Mouse (Mus musculus) CH12.LX (cell line): ENCODE data around the gene Srebf2. TPM values are rescaled to one million over a fixed set of nuclear protein-coding genes. Genes with fewer than 3 reads are reported as not detected.

Source experiments
- DNase-seq: peaks from one replicate; pipeline ENCODE4 v3.0.0-alpha.2; 2013; ENCODE audit errors: extremely low read depth
- H3K27ac ChIP-seq: 2 replicates; pipeline ENCODE4 v1.5.1; 2012; ENCODE audit warnings: low read depth, mild to moderate bottlenecking, control low read depth, moderate library complexity; ENCODE audit not compliant: insufficient read depth
- H3K27me3 ChIP-seq: replicated peaks from 2 replicates; pipeline ENCODE3; 2012; ENCODE audit warnings: inconsistent platforms
- H3K36me3 ChIP-seq, 2 experiments: replicated peaks in 1 of 2; 2 replicates each; pipeline versions ENCODE3 to v1.6.1; 2012; ENCODE audit warnings: inconsistent platforms in 1 of 2, low read length in 1 of 2, mild to moderate bottlenecking in 1 of 2, mixed read lengths in 1 of 2, moderate library complexity in 1 of 2; ENCODE audit not compliant: control insufficient read depth in 1 of 2, insufficient read depth in 1 of 2
- H3K4me1 ChIP-seq, 2 experiments: 2 replicates each; pipeline ENCODE4 v1.6.1; 2012; ENCODE audit warnings: inconsistent platforms in 1 of 2, moderate library complexity in 1 of 2; ENCODE audit not compliant: insufficient read depth in 2 of 2, control insufficient read depth in 1 of 2
- H3K4me2 ChIP-seq: 2 replicates; pipeline ENCODE4 v1.6.1; 2012; ENCODE audit warnings: low read depth, mild to moderate bottlenecking, control low read depth; ENCODE audit not compliant: poor library complexity, insufficient read depth, severe bottlenecking
- H3K4me3 ChIP-seq, 3 experiments: fragments of 150-350 bp in 1 of 3; sonication (generic) in 1 of 3; replicated peaks in 1 of 3; 2 replicates each; pipeline versions ENCODE3 to v1.5.1; 2011 to 2012; ENCODE audit warnings: low read depth in 2 of 3, low read length in 2 of 3, mild to moderate bottlenecking in 2 of 3, moderate library complexity in 2 of 3, control low read depth in 1 of 3, improper control_type of control experiment in 1 of 3, inconsistent platforms in 1 of 3, mixed read lengths in 1 of 3; ENCODE audit not compliant: poor library complexity in 1 of 3
- H3K79me2 ChIP-seq: replicated peaks from 2 replicates; pipeline ENCODE4 v1.6.1; 2012; ENCODE audit warnings: mild to moderate bottlenecking, moderate library complexity; ENCODE audit not compliant: control insufficient read depth, poor library complexity, insufficient read depth, severe bottlenecking; ENCODE audit errors: extremely low read depth
- H3K9ac ChIP-seq: 2 replicates; pipeline ENCODE4 v1.6.1; 2012; ENCODE audit warnings: low read depth, mild to moderate bottlenecking, control low read depth, moderate library complexity; ENCODE audit not compliant: insufficient read depth
- H3K9me3 ChIP-seq: replicated peaks from 2 replicates; pipeline ENCODE3; 2012; ENCODE audit warnings: low read length, inconsistent platforms, mixed read lengths
- BHLHE40 ChIP-seq: IDR thresholded peaks from 2 replicates; pipeline ENCODE4 v1.6.1; 2011; ENCODE audit warnings: mild to moderate bottlenecking, low read depth, low read length, improper control_type of control experiment
- CHD2 ChIP-seq: IDR thresholded peaks from 2 replicates; pipeline ENCODE4 v1.6.1; 2011; ENCODE audit warnings: low read length, improper control_type of control experiment
- E2F4 ChIP-seq: IDR thresholded peaks from 2 replicates; pipeline ENCODE4 v1.6.1; 2011; ENCODE audit warnings: low read depth, low read length, improper control_type of control experiment; ENCODE audit not compliant: insufficient replicate concordance
- EP300 ChIP-seq: IDR thresholded peaks from 2 replicates; pipeline ENCODE4 v1.6.1; 2011; ENCODE audit warnings: low read length, improper control_type of control experiment
- IRF4 ChIP-seq: IDR thresholded peaks from 2 replicates; pipeline ENCODE4 v1.6.1; 2014; ENCODE audit warnings: low read depth, mild to moderate bottlenecking, inconsistent platforms, low read length, improper control_type of control experiment
- JUN ChIP-seq: IDR thresholded peaks from 2 replicates; pipeline ENCODE4 v1.6.1; 2011; ENCODE audit warnings: low read depth, mild to moderate bottlenecking, low read length, improper control_type of control experiment, moderate library complexity; ENCODE audit not compliant: insufficient read depth
- KAT2A ChIP-seq: IDR thresholded peaks from 2 replicates; pipeline ENCODE4 v1.6.1; 2012; ENCODE audit warnings: low read length, improper control_type of control experiment, inconsistent platforms; ENCODE audit not compliant: insufficient replicate concordance
- MAX ChIP-seq: IDR thresholded peaks from 2 replicates; pipeline ENCODE4 v1.6.1; 2011; ENCODE audit warnings: low read length, improper control_type of control experiment
- MEF2A ChIP-seq: IDR thresholded peaks from 2 replicates; pipeline ENCODE4 v1.6.1; 2014; ENCODE audit warnings: low read depth, mild to moderate bottlenecking, inconsistent platforms, low read length, improper control_type of control experiment, borderline replicate concordance
- NELFE ChIP-seq: IDR thresholded peaks from 2 replicates; pipeline ENCODE4 v1.6.1; 2011; ENCODE audit warnings: low read depth, low read length, improper control_type of control experiment
- POLR2A ChIP-seq: IDR thresholded peaks from 2 replicates; pipeline ENCODE4 v1.6.1; 2011; ENCODE audit warnings: low read depth, mild to moderate bottlenecking, improper control_type of control experiment, low read length
- RAD21 ChIP-seq: IDR thresholded peaks from 2 replicates; pipeline ENCODE4 v1.6.1; 2011; ENCODE audit warnings: low read depth, mild to moderate bottlenecking, low read length, improper control_type of control experiment, moderate library complexity
- RCOR1 ChIP-seq: conservative IDR thresholded peaks from 2 replicates; pipeline ENCODE4 v1.6.1; 2012; ENCODE audit warnings: low read depth, mild to moderate bottlenecking, inconsistent platforms, low read length, improper control_type of control experiment
- SMC3 ChIP-seq: IDR thresholded peaks from 2 replicates; pipeline ENCODE4 v1.6.1; 2011; ENCODE audit warnings: low read depth, low read length, improper control_type of control experiment
- TBP ChIP-seq: conservative IDR thresholded peaks from 2 replicates; pipeline ENCODE4 v1.6.1; 2011; ENCODE audit warnings: low read depth, low read length, improper control_type of control experiment
- TCF12 ChIP-seq: IDR thresholded peaks from 2 replicates; pipeline ENCODE4 v1.6.1; 2014; ENCODE audit warnings: low read depth, mild to moderate bottlenecking, inconsistent platforms, low read length, improper control_type of control experiment
- UBTF ChIP-seq: IDR thresholded peaks from 2 replicates; pipeline ENCODE4 v1.6.1; 2012; ENCODE audit warnings: low read depth, mild to moderate bottlenecking, inconsistent platforms, low read length, improper control_type of control experiment, moderate library complexity
- USF1 ChIP-seq: IDR thresholded peaks from 2 replicates; pipeline ENCODE4 v1.6.1; 2014; ENCODE audit warnings: low read depth, mild to moderate bottlenecking, inconsistent platforms, low read length, improper control_type of control experiment
- ZMIZ1 ChIP-seq: IDR thresholded peaks from 2 replicates; pipeline ENCODE4 v1.6.1; 2012; ENCODE audit warnings: low read depth, mild to moderate bottlenecking, inconsistent platforms, low read length, improper control_type of control experiment
- dilution Hi-C: fragments of 300-500 bp; cut with MboI; formaldehyde crosslinking; loops from 2 replicates; pipeline ENCODE4 v1.14.3; 2020; ENCODE audit warnings: low sequenced_read_pairs; ENCODE audit not compliant: extremely low pct_unique_long_range_greater_than_20kb, extremely low pct_ligation_motif_present
- in situ Hi-C: fragments of 300-500 bp; cut with MboI; formaldehyde crosslinking; loops from 3 replicates; pipeline ENCODE4 v1.14.3; 2019; ENCODE audit warnings: low sequenced_read_pairs, low pct_ligation_motif_present, low pct_unique_long_range_greater_than_20kb, mixed read lengths
- polyA plus RNA-seq: library from polyadenylated mRNA; unstranded; fragments of >175 nt; gene quantifications from 2 replicates; pipeline ENCODE4 v1.2.1, GENCODE M21; 2012; ENCODE audit warnings: low read depth; ENCODE audit not compliant: insufficient read length
- total RNA-seq, 2 experiments: library from RNA; depleted of rRNA; stranded (reverse); fragments of 300-350 nt in 1 of 2; fragments of >200 nt in 1 of 2; gene quantifications; 2 replicates each; pipeline ENCODE4 v1.2.3; 2012 to 2014

Srebf2 gene
- total and polyA plus RNA-seq, 3 experiments: 94.3 to 253 (median 159) TPM

- Histone ChIP-seq H3K4me3 (no peak overlapping the region), H3K27me3 (no peaks in the 10 kb centered on the region), H3K4me2 (no peak overlapping the region), H3K9me3 (no peaks in the 10 kb centered on the region), H3K36me3 (peaks cover 2 to 57% of the 10 kb centered on the region in 2 experiments), H3K79me2 (peaks cover 98% of the 10 kb centered on the region), H3K9ac (no peak overlapping the region), H3K27ac (no peak overlapping the region), H3K4me1 (peaks cover 37 to 94% of the 10 kb centered on the region in 2 experiments)
- dilution Hi-C loops: no loop called here
- in situ Hi-C loops: no loop called here
- TF ChIP-seq E2F4 (no peak), RCOR1 (no peak), EP300 (no peak), CHD2 (no peak), BHLHE40 (no peak), KAT2A (no peak)
- no peak for DNase-seq
Measured at GRCm38 (mm10) chr15:82156298-82156697, 9.3 kb downstream of the Srebf2 start.

- H3K4me2 ChIP-seq: no peak overlapping the region
- peaks cover 2 to 57% of the 10 kb centered on the region in 2 experiments for H3K36me3 ChIP-seq
- TF ChIP-seq TCF12 (no peak), MEF2A (no peak), RCOR1 (no peak), SMC3 (no peak), NELFE (no peak), IRF4 (no peak), UBTF (no peak), MAX (no peak), ZMIZ1 (no peak), RAD21 (no peak), JUN (no peak), TBP (no peak), USF1 (no peak), POLR2A (no peak)
- dilution Hi-C loops: no loop called here
- no peaks in the 10 kb centered on the region for H3K9me3 ChIP-seq
- DNase-seq: no peak
- H3K27me3 ChIP-seq: no peaks in the 10 kb centered on the region
- peaks cover 100% of the 10 kb centered on the region for H3K79me2 ChIP-seq
- no peak overlapping the region for H3K9ac ChIP-seq
- peaks cover 37 to 97% of the 10 kb centered on the region in 2 experiments for H3K4me1 ChIP-seq
- H3K4me3 ChIP-seq: no peak overlapping the region
- H3K27ac ChIP-seq: peak overlapping the region; percentile 34
- in situ Hi-C loops: no loop called here
Measured at GRCm38 (mm10) chr15:82156902-82157301, 9.9 kb downstream of the Srebf2 start.
